Mouse (Mus musculus) inflammation-experienced regulatory T-cells, adult 6 months (primary cell): ENCODE results near the gene Ap2a2. TPM values are rescaled to one million over a fixed set of nuclear protein-coding genes. Genes with fewer than 3 reads are reported as not detected.
"Not testable (repeated sequence)": the region's sequence is repeated elsewhere in the genome, so short reads cannot be mapped to it uniquely, and the experiment has no call there.

Source experiments
- ATAC-seq: one replicate; pipeline ENCODE4 v1.8.0; 2017
- polyA plus RNA-seq, 3 experiments: library from polyadenylated mRNA; unstranded; fragments of 100-300 nt; shearing (Covaris generic); gene quantifications; one replicate each; pipeline ENCODE4 v1.2.1; 2017

The Ap2a2 gene
- polyA plus RNA-seq, 3 experiments from 2014 or later, result 12.5 to 16.5 (median 13.6) TPM

DNA sequence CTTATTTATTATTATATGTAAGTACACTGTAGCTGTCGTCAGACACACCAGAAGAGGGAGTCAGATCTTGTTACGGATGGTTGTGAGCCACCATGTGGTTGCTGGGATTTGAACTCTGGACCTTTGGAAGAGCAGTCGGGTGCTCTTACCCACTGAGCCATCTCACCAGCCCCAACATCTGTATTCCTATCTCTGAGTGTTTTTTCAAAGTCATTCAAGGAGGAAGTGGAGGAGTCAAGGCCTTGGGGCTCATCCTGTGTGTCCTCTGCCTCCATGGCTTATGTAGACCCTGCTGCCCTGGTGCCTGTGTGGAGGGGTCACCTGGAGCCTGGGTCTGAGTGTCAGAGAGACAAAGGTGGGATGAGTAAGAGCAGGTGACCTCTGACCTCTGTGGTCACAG lies 107.1 kb downstream of the Ap2a2 start:
- not testable (repeated sequence) for ATAC-seq

DNA sequence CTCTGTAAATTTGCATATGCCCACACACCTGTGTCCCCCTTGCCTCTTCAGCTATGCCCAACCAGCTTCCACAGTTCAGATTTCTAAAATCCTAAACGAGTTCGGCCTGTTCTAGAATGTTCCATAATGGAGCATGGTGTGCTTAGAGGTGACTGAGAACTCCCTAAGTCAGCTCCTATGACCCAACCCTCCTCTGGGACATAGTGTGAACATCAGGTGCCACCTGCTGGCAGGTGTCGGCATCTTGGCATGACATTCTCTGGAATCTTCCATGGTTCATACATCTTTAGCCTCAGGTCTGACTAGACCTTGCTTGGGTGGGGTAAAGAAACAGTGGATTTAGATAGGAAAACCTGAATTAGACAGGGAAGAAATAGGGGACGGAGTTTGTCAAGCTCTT lies 109.0 kb downstream of the Ap2a2 start:
- no peak for ATAC-seq

GRCm38 (mm10) chr7:141671626-141672291 lies 109.8 kb downstream of the Ap2a2 start:
- no peak for ATAC-seq

GRCm38 (mm10) chr7:141678922-141679321 lies 116.9 kb downstream of the Ap2a2 start:
- no peak for ATAC-seq

Other genes with a start within 250 kb of the Ap2a2 start
- gene Deaf1, start 234.5 kb upstream of the Ap2a2 start, polyA plus RNA-seq, result 10 to 100 TPM; 17.6 to 37.9 (median 34.6) TPM
- 10 to 100 TPM; 27.1 to 41.1 (median 39.1) TPM for gene Tmem80, start 234.4 kb upstream of the Ap2a2 start, polyA plus RNA-seq
- not detected for gene Eps8l2, start 223.3 kb upstream of the Ap2a2 start, polyA plus RNA-seq
- 100 to 1,000 TPM; 271 to 329 (median 303) TPM for gene Taldo1, start 170.0 kb upstream of the Ap2a2 start, polyA plus RNA-seq
- gene Gatd1, start 148.0 kb upstream of the Ap2a2 start, polyA plus RNA-seq, result 100 to 1,000 TPM in 1 of 3 experiments, 10 to 100 TPM in 2; 70.1 to 108 (median 91.4) TPM
- 1 to 10 TPM in 1 of 3 experiments, not detected in 2; 1.7 TPM for gene Cend1, start 132.7 kb upstream of the Ap2a2 start, polyA plus RNA-seq
- 10 to 100 TPM; 31.4 to 50.6 (median 32.0) TPM for gene Slc25a22, start 124.3 kb upstream of the Ap2a2 start, polyA plus RNA-seq
- gene Pidd1, start 118.1 kb upstream of the Ap2a2 start, polyA plus RNA-seq, result 10 to 100 TPM in 2 of 3 experiments, 1 to 10 TPM in 1; 5.8 to 11.5 (median 10.3) TPM
- gene Rplp2, start 114.8 kb upstream of the Ap2a2 start, polyA plus RNA-seq, result 1,000 to 10,000 TPM; 2,239 to 3,896 (median 3,389) TPM
- gene Pnpla2, start 107.0 kb upstream of the Ap2a2 start, polyA plus RNA-seq, result 10 to 100 TPM; 49.4 to 68.0 (median 63.9) TPM
- not detected for gene Cracr2b, start 101.1 kb upstream of the Ap2a2 start, polyA plus RNA-seq
- gene Cd151, start 94.8 kb upstream of the Ap2a2 start, polyA plus RNA-seq, result 1 to 10 TPM; 6.0 to 8.7 (median 8.5) TPM
- gene Polr2l, start 87.0 kb upstream of the Ap2a2 start, polyA plus RNA-seq, result 10 to 100 TPM; 15.7 to 24.9 (median 19.9) TPM
- 1 to 10 TPM; 1.8 to 3.0 (median 2.4) TPM for gene Tspan4, start 86.9 kb upstream of the Ap2a2 start, polyA plus RNA-seq
- gene Chid1, start 22.3 kb upstream of the Ap2a2 start, polyA plus RNA-seq, result 10 to 100 TPM; 13.2 to 23.6 (median 14.6) TPM
- under 1 TPM; 0.31 to 0.64 (median 0.57) TPM for gene Muc6, start 93.1 kb downstream of the Ap2a2 start, polyA plus RNA-seq
- not detected for gene Muc2, start 128.2 kb downstream of the Ap2a2 start, polyA plus RNA-seq
- not detected for gene Muc5ac, start 226.8 kb downstream of the Ap2a2 start, polyA plus RNA-seq